9 mouse cellular contexts compared by ENCODE assay signal in the genomic region with DNA sequence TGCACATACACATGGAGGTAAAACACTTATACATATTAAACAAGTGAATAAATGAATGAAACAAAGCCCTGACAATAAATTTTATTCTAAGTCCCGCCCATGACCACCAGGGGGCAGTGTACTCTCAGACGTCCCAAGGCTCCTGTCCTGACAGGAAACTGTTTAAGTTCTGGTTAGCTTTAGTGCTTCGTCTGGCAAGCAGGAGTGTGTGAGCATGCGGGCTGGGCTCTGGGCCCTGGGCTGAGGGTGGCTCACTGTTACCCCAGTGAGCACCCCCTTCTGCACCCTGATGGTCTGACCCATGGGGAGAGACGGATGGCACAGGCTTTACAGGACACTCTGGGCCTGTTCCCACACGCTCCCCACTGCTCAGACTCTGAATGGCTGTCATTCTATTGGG. TPM values are rescaled to one million over a fixed set of nuclear protein-coding genes. Genes with fewer than 3 reads are reported as not detected.
A peak's percentile ranks its signal among the peaks of the same experiment; 100 is the strongest.
DNase-seq lines count a peak whose midpoint lies in the region; ATAC-seq and TF ChIP-seq lines count a peak whose summit lies in the region.
"Had no signal": no experiment of that assay in that cellular context is flagged by ENCODE, and none has a peak within 500 bp of the region (broad histone marks: within the 10 kb centered on the region; RNA-seq: fewer than 3 reads in every experiment).

No protein-coding gene starts in this region.

- no peak; the same call in 1 of the 2 replicates for ATAC-seq in intestine, embryonic 14.5 days (replicated peaks; ENCODE audit: low FRiP score, low TSS enrichment, low read depth)
- no peak for ATAC-seq in intestine, embryonic 16.5 days
- peak; percentile 65 for ATAC-seq in erythroblast, adult 5-6 weeks (replicated peaks; ENCODE audit: low FRiP score, poor library complexity, severe bottlenecking)
- peak; percentile 24; the same call in 1 of the 2 replicates for ATAC-seq in hindbrain, embryonic 16.5 days
- peak; percentile 76 for ATAC-seq in midbrain, embryonic 13.5 days
- peak; percentile 46 for ATAC-seq in stomach, postnatal 0 days (ENCODE audit: low FRiP score, low TSS enrichment)

- no peak for TF ChIP-seq EP300 in stomach, postnatal 0 days (optimal IDR thresholded peaks at IDR 0.05)

- H3K9ac ChIP-seq in intestine, embryonic 14.5 days (ENCODE audit: low read length): no peak overlapping the region; the same call in 1 of the 2 replicates
- H3K9ac ChIP-seq in intestine, embryonic 16.5 days (ENCODE audit: low read depth, low read length): no peak overlapping the region
- no peak overlapping the region for H3K9ac ChIP-seq in hindbrain, embryonic 16.5 days (ENCODE audit: low read depth, low read length)
- H3K9ac ChIP-seq in midbrain, embryonic 13.5 days (replicated peaks): no peak overlapping the region
- H3K9ac ChIP-seq in stomach, postnatal 0 days (ENCODE audit: low read length): no peak overlapping the region
- H3K9ac ChIP-seq: embryonic facial prominence, embryonic 12.5 days had no signal

- no peak overlapping the region for H3K4me2 ChIP-seq in intestine, embryonic 14.5 days (ENCODE audit: low read length)
- H3K4me2 ChIP-seq in intestine, embryonic 16.5 days (ENCODE audit: low read depth, low read length): no peak overlapping the region
- H3K4me2 ChIP-seq in hindbrain, embryonic 16.5 days (ENCODE audit: low read length): no peak overlapping the region
- H3K4me2 ChIP-seq in midbrain, embryonic 13.5 days (replicated peaks): no peak overlapping the region
- H3K4me2 ChIP-seq in stomach, postnatal 0 days (replicated peaks; ENCODE audit: low read depth): no peak overlapping the region
- H3K4me2 ChIP-seq: embryonic facial prominence, embryonic 12.5 days had no signal

- no peaks in the 10 kb centered on the region for H3K27me3 ChIP-seq in intestine, embryonic 14.5 days (replicated peaks; ENCODE audit: control insufficient read depth, insufficient read depth, low read length)
- no peaks in the 10 kb centered on the region for H3K27me3 ChIP-seq in intestine, embryonic 16.5 days (replicated peaks; ENCODE audit: control insufficient read depth, insufficient read depth, low read length)
- no peaks in the 10 kb centered on the region for H3K27me3 ChIP-seq in hindbrain, embryonic 16.5 days (replicated peaks; ENCODE audit: control insufficient read depth, insufficient read depth, low read length)
- H3K27me3 ChIP-seq in midbrain, embryonic 13.5 days: no peaks in the 10 kb centered on the region
- no peaks in the 10 kb centered on the region for H3K27me3 ChIP-seq in stomach, postnatal 0 days (ENCODE audit: control insufficient read depth, insufficient read depth, low read length)
- H3K27me3 ChIP-seq: embryonic facial prominence, embryonic 12.5 days had no signal

- peaks cover 3% of the 10 kb centered on the region; the same call in 1 of the 2 replicates for H3K4me1 ChIP-seq in intestine, embryonic 14.5 days (replicated peaks; ENCODE audit: control insufficient read depth, insufficient read depth, low read length)
- peaks cover 5% of the 10 kb centered on the region; the same call in 1 of the 2 replicates for H3K4me1 ChIP-seq in intestine, embryonic 16.5 days (ENCODE audit: control insufficient read depth, insufficient read depth, low read length)
- no peaks in the 10 kb centered on the region for H3K4me1 ChIP-seq in bone marrow macrophage, adult 2 months (ENCODE audit: control insufficient read depth, insufficient read depth, low read length)
- no peaks in the 10 kb centered on the region for H3K4me1 ChIP-seq in hindbrain, embryonic 16.5 days (ENCODE audit: control insufficient read depth, insufficient read depth, low read depth, low read length)
- H3K4me1 ChIP-seq in midbrain, embryonic 13.5 days (replicated peaks): no peaks in the 10 kb centered on the region
- H3K4me1 ChIP-seq in stomach, postnatal 0 days (replicated peaks; ENCODE audit: control insufficient read depth, insufficient read depth): no peaks in the 10 kb centered on the region
- H3K4me1 ChIP-seq: embryonic facial prominence, embryonic 12.5 days had no signal

- intact Hi-C loops in left cerebral cortex, postnatal 4 days (cut with DNase I): loop anchor here (5.0 kb wide), 1 partner anchor 448 kb away; no protein-coding TSS in a partner anchor

- H3K36me3 ChIP-seq in intestine, embryonic 14.5 days (ENCODE audit: control insufficient read depth, insufficient read depth, low read length): peaks cover 9% of the 10 kb centered on the region; the same call in 1 of the 2 replicates
- H3K36me3 ChIP-seq in intestine, embryonic 16.5 days (ENCODE audit: control insufficient read depth, insufficient read depth, low read length): no peaks in the 10 kb centered on the region
- H3K36me3 ChIP-seq in hindbrain, embryonic 16.5 days (ENCODE audit: control insufficient read depth, insufficient read depth, low read length): no peaks in the 10 kb centered on the region; the same call in 1 of the 2 replicates
- H3K36me3 ChIP-seq in midbrain, embryonic 13.5 days: peaks cover 17% of the 10 kb centered on the region
- H3K36me3 ChIP-seq in stomach, postnatal 0 days (ENCODE audit: control insufficient read depth, insufficient read depth, low read length): no peaks in the 10 kb centered on the region; the same call in none of the 2 replicates

- H3K27ac ChIP-seq in intestine, embryonic 14.5 days (ENCODE audit: low read depth): no peak overlapping the region
- H3K27ac ChIP-seq in intestine, embryonic 16.5 days (ENCODE audit: low read length): no peak overlapping the region
- no peak overlapping the region for H3K27ac ChIP-seq in bone marrow macrophage, adult 2 months (ENCODE audit: insufficient read depth, low read depth, low read length)
- no peak overlapping the region for H3K27ac ChIP-seq in hindbrain, embryonic 16.5 days (ENCODE audit: low read depth, low read length)
- no peak overlapping the region for H3K27ac ChIP-seq in midbrain, embryonic 13.5 days
- H3K27ac ChIP-seq in stomach, postnatal 0 days (replicated peaks): no peak overlapping the region
- H3K27ac ChIP-seq: embryonic facial prominence, embryonic 12.5 days had no signal

- TF ChIP-seq CTCF in bone marrow macrophage, adult 2 months (IDR thresholded peaks at IDR 0.05; ENCODE audit: low read depth, low read length): peak; percentile 75
- TF ChIP-seq CTCF in stomach, postnatal 0 days (IDR thresholded peaks at IDR 0.05; ENCODE audit: low read depth): peak; percentile 95

- WGBS in intestine, embryonic 14.5 days: 31% methylated on average over 6 of the region's 6 CpGs
- WGBS in intestine, embryonic 16.5 days: 30% methylated on average over 6 of the region's 6 CpGs
- WGBS in hindbrain, embryonic 16.5 days: 38% methylated on average over 6 of the region's 6 CpGs
- 37% methylated on average over 6 of the region's 6 CpGs for WGBS in midbrain, embryonic 13.5 days
- 22% methylated on average over 6 of the region's 6 CpGs for WGBS in stomach, postnatal 0 days

- no peak overlapping the region for H3K4me3 ChIP-seq in intestine, embryonic 14.5 days (ENCODE audit: low read depth, low read length)
- no peak overlapping the region for H3K4me3 ChIP-seq in intestine, embryonic 16.5 days (ENCODE audit: low read length)
- H3K4me3 ChIP-seq in bone marrow macrophage, adult 2 months (ENCODE audit: insufficient read depth, low read length): no peak overlapping the region
- H3K4me3 ChIP-seq in hindbrain, embryonic 16.5 days (ENCODE audit: low read length): no peak overlapping the region
- H3K4me3 ChIP-seq in midbrain, embryonic 13.5 days (replicated peaks): no peak overlapping the region
- H3K4me3 ChIP-seq in stomach, postnatal 0 days (ENCODE audit: low read depth, low read length): no peak overlapping the region
- H3K4me3 ChIP-seq: embryonic facial prominence, embryonic 12.5 days had no signal

- TF ChIP-seq POLR2A in bone marrow macrophage, adult 2 months (IDR thresholded peaks at IDR 0.05; ENCODE audit: borderline replicate concordance, low read depth, low read length): no peak

- DNase-seq in intestine, embryonic 14.5 days (ENCODE audit: low spot score): peak; percentile 91
- peak; percentile 68 for DNase-seq in left cerebral cortex, postnatal 4 days
- peak; percentile 77 for DNase-seq in stomach, postnatal 0 days (ENCODE audit: low spot score)

- H3K9me3 ChIP-seq in intestine, embryonic 14.5 days (ENCODE audit: control insufficient read depth, low read length): no peaks in the 10 kb centered on the region
- H3K9me3 ChIP-seq in intestine, embryonic 16.5 days (ENCODE audit: control insufficient read depth, low read length): no peaks in the 10 kb centered on the region
- no peaks in the 10 kb centered on the region for H3K9me3 ChIP-seq in hindbrain, embryonic 16.5 days (ENCODE audit: control insufficient read depth, low read length)
- H3K9me3 ChIP-seq in midbrain, embryonic 13.5 days: no peaks in the 10 kb centered on the region
- no peaks in the 10 kb centered on the region for H3K9me3 ChIP-seq in stomach, postnatal 0 days (ENCODE audit: control insufficient read depth, low read length)
- H3K9me3 ChIP-seq: embryonic facial prominence, embryonic 12.5 days had no signal

RNA-seq across cellular contexts. Expression of a gene that starts 12.6 kb away (rescaled TPM):
- polyA plus RNA-seq in intestine, embryonic 14.5 days (2014; fragmentation: Nextera tagmentation; extraction: Ambion mirVana): 3.1 and 4.2 TPM in 2 replicates
- 2.2 TPM in 2 replicates for polyA plus RNA-seq in intestine, embryonic 16.5 days (2015; fragmentation: Nextera tagmentation; extraction: Ambion mirVana)
- polyA plus RNA-seq in bone marrow macrophage, adult 2 months (2012; ENCODE audit: insufficient read depth, insufficient read length, missing spikeins): 13.5 and 14.2 TPM in 2 replicates
- total RNA-seq in erythroblast, adult 5-6 weeks (2015; ENCODE audit: low replicate concordance): 1.5 and 3.8 TPM in 2 replicates
- total RNA-seq in erythroblast, adult 5-6 weeks (2017; ENCODE audit: low replicate concordance): 1.8 and 5.0 TPM in 2 replicates
- 19.4 and 24.9 TPM in 2 replicates for polyA plus RNA-seq in hindbrain, embryonic 16.5 days (2015; fragmentation: Nextera tagmentation; extraction: Ambion mirVana)
- 10 to 100 TPM; 40.0 to 40.8 TPM for total RNA-seq in left cerebral cortex, postnatal 4 days (2021)
- polyA plus RNA-seq in midbrain, embryonic 13.5 days (2015; fragmentation: Nextera tagmentation; extraction: Ambion mirVana): 20.3 and 25.6 TPM in 2 replicates
- 0.92 and 1.1 TPM in 2 replicates for polyA plus RNA-seq in stomach, postnatal 0 days (2015; fragmentation: Nextera tagmentation; extraction: Ambion mirVana)

Comparison
In these comparisons a context has a peak if more than half of its experiments do, and no peak if none do; other contexts are left out.
1. ATAC-seq: peak in erythroblast, adult 5-6 weeks (single experiment), hindbrain, embryonic 16.5 days (single experiment), midbrain, embryonic 13.5 days (single experiment) and stomach, postnatal 0 days (single experiment); none in intestine, embryonic 14.5 days (single experiment) and intestine, embryonic 16.5 days (single experiment).
2. Peak in every context shown above with its lines, with median percentiles within 50 percentile points of each other: DNase-seq.